Mouse (Mus musculus) heart, embryonic 14.5 days (tissue): ENCODE data around the gene Tfeb. TPM values are rescaled to one million over a fixed set of nuclear protein-coding genes. Genes with fewer than 3 reads are reported as not detected.
A peak's percentile ranks its signal among the peaks of the same experiment; 100 is the strongest.

Experiments
- ATAC-seq: fragments of 200-750 bp; cut with Nextera tagmentation; 2 replicates; pipeline ENCODE4 v1.8.0; 2017; ENCODE audit warnings: low read depth, moderate TSS enrichment; ENCODE audit not compliant: insufficient number of reproducible peaks, insufficient read depth, low FRiP score
- H3K27ac ChIP-seq, 2 experiments: fragments of 200-500 bp in 1 of 2; fragments of 300-500 bp in 1 of 2; sonication (generic) in 1 of 2; replicated peaks in 1 of 2; 2 replicates each; pipeline ENCODE4 v1.5.1; 2012 to 2014; ENCODE audit warnings: low read depth in 2 of 2, low read length in 2 of 2, control low read depth in 1 of 2, mild to moderate bottlenecking in 1 of 2, mixed read lengths in 1 of 2; ENCODE audit not compliant: control insufficient read depth in 1 of 2, insufficient read depth in 1 of 2
- H3K27me3 ChIP-seq: fragments of 300-500 bp; sonication (generic); 2 replicates; pipeline ENCODE4 v1.6.1; 2014; ENCODE audit warnings: mild to moderate bottlenecking, low read length, control low read depth; ENCODE audit not compliant: control insufficient read depth, insufficient read depth
- H3K36me3 ChIP-seq: fragments of 300-500 bp; sonication (generic); 2 replicates; pipeline ENCODE4 v1.6.1; 2014; ENCODE audit warnings: mild to moderate bottlenecking, control low read depth, low read length, mixed read lengths; ENCODE audit not compliant: control insufficient read depth, insufficient read depth
- H3K4me1 ChIP-seq, 2 experiments: fragments of 200-500 bp in 1 of 2; fragments of 300-500 bp in 1 of 2; sonication (generic) in 1 of 2; 2 replicates each; pipeline ENCODE4 v1.6.1; 2012 to 2014; ENCODE audit warnings: low read length in 2 of 2, control low read depth in 1 of 2, mixed read lengths in 1 of 2; ENCODE audit not compliant: control insufficient read depth in 2 of 2, insufficient read depth in 2 of 2
- H3K4me2 ChIP-seq: fragments of 300-500 bp; sonication (generic); 2 replicates; pipeline ENCODE4 v1.6.1; 2014; ENCODE audit warnings: mild to moderate bottlenecking, low read length
- H3K4me3 ChIP-seq, 2 experiments: fragments of 200-500 bp in 1 of 2; fragments of 300-500 bp in 1 of 2; sonication (generic) in 1 of 2; 2 replicates each; pipeline ENCODE4 v1.5.1; 2012 to 2014; ENCODE audit warnings: low read length in 2 of 2, mild to moderate bottlenecking in 2 of 2, control low read depth in 1 of 2, low read depth in 1 of 2, moderate library complexity in 1 of 2; ENCODE audit not compliant: control insufficient read depth in 1 of 2, insufficient read depth in 1 of 2
- H3K9ac ChIP-seq: fragments of 300-500 bp; sonication (generic); 2 replicates; pipeline ENCODE4 v1.6.1; 2014; ENCODE audit warnings: mild to moderate bottlenecking, low read length
- H3K9me3 ChIP-seq: fragments of 300-500 bp; sonication (generic); 2 replicates; pipeline ENCODE4 v1.6.1; 2016; ENCODE audit warnings: low read length, control low read depth; ENCODE audit not compliant: control insufficient read depth
- WGBS: fragments of 180-500 bp; shearing (Covaris S2); extraction: QIAGEN DNeasy Blood & Tissue Kit; methylation state at CpG from one replicate; pipeline ENCODE4 v1.1.7; 2014; 5-methylcytosine and 5-hydroxymethylcytosine counted together
- polyA plus RNA-seq: library from polyadenylated mRNA; unstranded; fragments of >200 nt; fragmentation: Nextera tagmentation; extraction: Ambion mirVana; gene quantifications from 2 replicates; pipeline ENCODE4 v1.2.1, GENCODE M21; 2014

Tfeb gene
- polyA plus RNA-seq, 1 experiment from 2014 or later, result 21.2 TPM

DNA sequence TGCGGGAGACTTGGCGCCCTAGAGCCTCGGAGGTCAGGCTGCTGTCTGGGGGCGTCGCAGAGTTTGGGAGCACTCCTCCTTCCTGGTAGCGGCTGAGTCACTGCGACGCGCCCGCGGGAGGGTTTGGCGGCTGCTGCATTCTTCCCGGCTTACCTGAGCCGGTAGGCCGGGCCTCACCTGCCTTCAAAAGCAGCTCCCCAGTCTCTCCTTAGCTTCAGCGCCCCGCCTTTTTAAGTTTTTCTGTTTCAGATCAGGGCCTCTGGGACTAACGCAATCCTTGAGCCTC lies 97.6 kb downstream of the Tfeb start, which contains the start of gene Mdfi:
TSS of gene Mdfi (minus strand) at position 210 of the 286 bp plus-strand sequence.
- H3K9me3 ChIP-seq, result no peaks in the 10 kb centered on the region
- peak within 1 kb of the TSS; percentile 91 for H3K4me2 ChIP-seq
- peak within 1 kb of the TSS; percentile 32 to 83 for H3K27ac ChIP-seq
- peak within 1 kb of the TSS; percentile 80 to 91 for H3K4me3 ChIP-seq
- H3K36me3 ChIP-seq, result peaks cover 17% of the 10 kb centered on the region
- WGBS, result 9% methylated on average over 18 of the region's 18 CpGs
- H3K4me1 ChIP-seq, result peaks cover 23 to 39% of the 10 kb centered on the region in 2 experiments
- H3K9ac ChIP-seq, result peak within 1 kb of the TSS; percentile 88
- ATAC-seq, result no peak
- no peaks in the 10 kb centered on the region for H3K27me3 ChIP-seq

DNA sequence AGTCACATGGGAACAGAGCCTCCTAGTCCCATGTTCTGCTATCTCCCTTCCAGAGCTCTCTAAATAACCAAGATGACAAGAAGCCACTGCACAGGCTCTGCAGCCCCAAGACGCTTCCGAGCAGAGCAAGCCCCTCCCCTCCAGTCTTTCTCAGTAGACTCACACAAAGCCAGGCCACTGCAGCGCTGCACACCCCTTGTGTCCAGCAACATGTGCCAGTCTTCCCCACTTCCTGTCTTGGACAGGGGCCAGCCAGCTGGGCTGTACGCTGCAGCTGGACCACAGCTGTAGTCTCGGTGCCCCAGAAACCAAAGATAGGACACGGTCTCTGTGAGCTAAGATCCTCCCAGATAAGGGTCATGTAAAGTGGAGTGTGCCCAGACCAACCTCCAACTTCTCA lies 101.0 kb downstream of the Tfeb start:
- Histone ChIP-seq H3K4me1 (peaks cover 9 to 24% of the 10 kb centered on the region in 2 experiments), H3K9ac (no peak overlapping the region), H3K27me3 (no peaks in the 10 kb centered on the region), H3K27ac (0 out of 4 replicates have a peak overlapping the region, but pooled peaks of 1 of the 2 experiments have one; percentile 5), H3K4me2 (no peak overlapping the region), H3K36me3 (no peaks in the 10 kb centered on the region), H3K9me3 (no peaks in the 10 kb centered on the region), H3K4me3 (no peak overlapping the region)
- ATAC-seq, result no peak
- 21% methylated on average over 6 of the region's 6 CpGs for WGBS

DNA sequence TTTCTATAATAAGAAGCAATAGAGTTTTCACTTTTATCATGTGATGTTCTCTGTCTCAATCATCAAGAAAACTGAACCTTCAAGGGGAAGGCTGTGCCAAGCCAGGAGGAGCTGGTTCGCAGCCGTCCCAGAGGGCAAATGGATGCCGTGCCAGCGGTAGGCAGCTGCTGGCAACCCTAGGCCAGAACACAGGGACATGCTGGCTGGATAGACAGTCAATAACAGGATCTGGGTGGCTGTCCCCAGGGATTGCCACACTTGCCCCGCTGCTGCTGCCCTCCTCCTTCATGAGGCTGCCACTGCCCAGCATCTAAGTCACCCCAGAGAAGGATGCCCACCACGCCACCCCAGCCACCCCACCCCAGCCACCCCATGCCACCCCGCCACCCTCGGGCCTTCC lies 104.7 kb downstream of the Tfeb start:
- Histone ChIP-seq H3K4me2 (no peak overlapping the region), H3K27me3 (no peaks in the 10 kb centered on the region), H3K36me3 (no peaks in the 10 kb centered on the region), H3K4me1 (peaks cover 6 to 18% of the 10 kb centered on the region in 2 experiments; a peak in 3 of 4 replicates), H3K27ac (no peak overlapping the region), H3K9me3 (peaks cover 3% of the 10 kb centered on the region), H3K4me3 (no peak overlapping the region), H3K9ac (no peak overlapping the region)
- 86% methylated on average over 8 of the region's 8 CpGs for WGBS
- no peak for ATAC-seq

Other genes with a start within 250 kb of the Tfeb start
- gene Taf8, start 234.7 kb upstream of the Tfeb start, polyA plus RNA-seq, result 16.2 and 16.8 TPM in 2 replicates
- gene Ccnd3, start 232.0 kb upstream of the Tfeb start, polyA plus RNA-seq, result 466 and 469 TPM in 2 replicates
- gene Bysl, start 125.5 kb upstream of the Tfeb start, polyA plus RNA-seq, result 18.3 and 18.7 TPM in 2 replicates
- gene Med20, start 125.4 kb upstream of the Tfeb start, polyA plus RNA-seq, result 28.6 and 30.9 TPM in 2 replicates
- 1.7 and 2.2 TPM in 2 replicates for gene Gm20517, start 125.4 kb upstream of the Tfeb start, polyA plus RNA-seq
- 3.0 and 3.2 TPM in 2 replicates for gene Usp49, start 106.3 kb upstream of the Tfeb start, polyA plus RNA-seq
- gene Tomm6, start 48.6 kb upstream of the Tfeb start, polyA plus RNA-seq, result 354 and 369 TPM in 2 replicates
- gene Frs3, start 48.0 kb upstream of the Tfeb start, polyA plus RNA-seq, result 2.8 TPM in 2 replicates
- 0.53 and 1.4 TPM in 2 replicates for gene Gm21981, start 42.6 kb upstream of the Tfeb start, polyA plus RNA-seq
- 0.78 TPM in 1 of 2 replicates, not detected in the other for gene Prickle4, start 42.3 kb upstream of the Tfeb start, polyA plus RNA-seq
- 0.15 TPM in 1 of 2 replicates, not detected in the other for gene Pgc, start 10.2 kb upstream of the Tfeb start, polyA plus RNA-seq
- gene Mdfi, start 97.7 kb downstream of the Tfeb start, polyA plus RNA-seq, result 10.4 and 26.3 TPM in 2 replicates
- 10.8 and 13.6 TPM in 2 replicates for gene Foxp4, start 187.6 kb downstream of the Tfeb start, polyA plus RNA-seq